Comparison of ENCODE assay signal across 8 mouse cellular contexts in genomic region chr5:115489699-115490637, GRCm38 (mm10). TPM values are rescaled to one million over a fixed set of nuclear protein-coding genes. Genes with fewer than 3 reads are reported as not detected.
DNase-seq lines count a peak whose midpoint lies in the region; ATAC-seq and TF ChIP-seq lines count a peak whose summit lies in the region.

No protein-coding gene starts in this region.

- TF ChIP-seq CTCF in E14TG2a.4 (conservative IDR thresholded peaks at IDR 0.05; ENCODE audit: low read length): no peak
- TF ChIP-seq CTCF in liver, postnatal 0 days (IDR thresholded peaks at IDR 0.05; ENCODE audit: low read depth): no peak

- no peaks in the 10 kb centered on the region for H3K36me3 ChIP-seq in E14TG2a.4 (ENCODE audit: insufficient read depth, low read length)
- H3K36me3 ChIP-seq in forebrain, embryonic 12.5 days (replicated peaks): no peaks in the 10 kb centered on the region
- H3K36me3 ChIP-seq in liver, postnatal 0 days (replicated peaks; ENCODE audit: insufficient read depth, low read length): no peaks in the 10 kb centered on the region
- H3K36me3 ChIP-seq in neural tube, embryonic 14.5 days (ENCODE audit: control insufficient read depth, insufficient read depth, low read length): no peaks in the 10 kb centered on the region

- peak overlapping the region; percentile 80 for H3K9ac ChIP-seq in forebrain, embryonic 12.5 days
- peak overlapping the region; percentile 94 for H3K9ac ChIP-seq in liver, postnatal 0 days (replicated peaks)
- H3K9ac ChIP-seq in neural tube, embryonic 14.5 days (replicated peaks; ENCODE audit: low read depth, low read length): peak overlapping the region; percentile 75

- TF ChIP-seq EP300 in liver, postnatal 0 days (IDR thresholded peaks at IDR 0.05; ENCODE audit: low read depth): peak; percentile 52

- WGBS in forebrain, embryonic 12.5 days: under 1% methylated on average over 50 of the region's 50 CpGs
- under 1% methylated on average over 50 of the region's 50 CpGs for WGBS in large intestine, adult 2 months
- WGBS in liver, postnatal 0 days (ENCODE audit: insufficient replicate concordance): under 1% methylated on average over 50 of the region's 50 CpGs
- under 1% methylated on average over 50 of the region's 50 CpGs for WGBS in neural tube, embryonic 14.5 days

- peak; percentile 86 for ATAC-seq in forebrain, embryonic 12.5 days (ENCODE audit: low FRiP score)
- peak; percentile 82 for ATAC-seq in liver, postnatal 0 days
- peak; percentile 77 for ATAC-seq in neural tube, embryonic 14.5 days (ENCODE audit: low read depth)

- no peaks in the 10 kb centered on the region for H3K9me3 ChIP-seq in E14TG2a.4 (ENCODE audit: low read length)
- H3K9me3 ChIP-seq in forebrain, embryonic 12.5 days: no peaks in the 10 kb centered on the region
- H3K9me3 ChIP-seq in liver, postnatal 0 days (ENCODE audit: low read length): no peaks in the 10 kb centered on the region
- no peaks in the 10 kb centered on the region for H3K9me3 ChIP-seq in neural tube, embryonic 14.5 days (ENCODE audit: control insufficient read depth, low read length)

- peaks cover 2% of the 10 kb centered on the region for H3K27me3 ChIP-seq in E14TG2a.4 (ENCODE audit: insufficient read depth, low read length)
- H3K27me3 ChIP-seq in forebrain, embryonic 12.5 days: peaks cover 4% of the 10 kb centered on the region; the same call in 1 of the 2 replicates
- H3K27me3 ChIP-seq in liver, postnatal 0 days (ENCODE audit: insufficient read depth, low read length): no peaks in the 10 kb centered on the region
- no peaks in the 10 kb centered on the region for H3K27me3 ChIP-seq in neural tube, embryonic 14.5 days (ENCODE audit: control insufficient read depth, insufficient read depth, low read length)

- peak overlapping the region; percentile 100 for H3K27ac ChIP-seq in forebrain, embryonic 12.5 days
- peak overlapping the region; percentile 100 for H3K27ac ChIP-seq in liver, postnatal 0 days (ENCODE audit: low read depth)
- H3K27ac ChIP-seq in neural tube, embryonic 14.5 days (ENCODE audit: low read depth, low read length): peak overlapping the region; percentile 100

- intact Hi-C loops in heart, postnatal 10 days (cut with DNase I): no loop called here

- H3K4me3 ChIP-seq in E14TG2a.4 (replicated peaks; ENCODE audit: low read length): peak overlapping the region; percentile 37
- H3K4me3 ChIP-seq in forebrain, embryonic 12.5 days (replicated peaks): peak overlapping the region; percentile 36
- peak overlapping the region; percentile 42 for H3K4me3 ChIP-seq in liver, postnatal 0 days (ENCODE audit: low read depth, low read length)
- peak overlapping the region; percentile 28 for H3K4me3 ChIP-seq in neural tube, embryonic 14.5 days (ENCODE audit: low read depth, low read length)

- H3K4me2 ChIP-seq in forebrain, embryonic 12.5 days: peak overlapping the region; percentile 73
- peak overlapping the region; percentile 77 for H3K4me2 ChIP-seq in liver, postnatal 0 days (ENCODE audit: low read depth, low read length)
- H3K4me2 ChIP-seq in neural tube, embryonic 14.5 days (ENCODE audit: low read depth, low read length): peak overlapping the region; percentile 69

- DNase-seq in c-Kit-positive CD71-positive TER-119-negative erythroid progenitor cells, embryonic 14.5 days (ENCODE audit: low read depth): peak; percentile 90
- DNase-seq in heart, postnatal 10 days: peak; percentile 92 to 93
- peak; percentile 78 for DNase-seq in large intestine, adult 2 months (ENCODE audit: low read depth, low spot score)
- peak; percentile 91 for DNase-seq in liver, postnatal 0 days
- DNase-seq in testis, postnatal 10 days (ENCODE audit: low spot score): peak; percentile 86

- H3K4me1 ChIP-seq in E14TG2a.4 (replicated peaks; ENCODE audit: low read depth, low read length): peaks cover 67% of the 10 kb centered on the region
- peaks cover 29% of the 10 kb centered on the region for H3K4me1 ChIP-seq in forebrain, embryonic 12.5 days
- H3K4me1 ChIP-seq in liver, postnatal 0 days (ENCODE audit: insufficient read depth): peaks cover 28% of the 10 kb centered on the region
- H3K4me1 ChIP-seq in neural tube, embryonic 14.5 days (ENCODE audit: control insufficient read depth, insufficient read depth, low read length): peaks cover 15% of the 10 kb centered on the region

RNA-seq across cellular contexts. Expression of gene Sirt4, which starts 5.4 kb away (rescaled TPM):
- polyA plus RNA-seq in forebrain, embryonic 12.5 days (2016; fragmentation: Nextera tagmentation; extraction: Ambion mirVana): 20.0 and 23.2 TPM in 2 replicates
- total RNA-seq in heart, postnatal 10 days (2021): 10 to 100 TPM; 14.3 to 20.2 TPM
- 17.3 and 24.2 TPM in 2 replicates for polyA plus RNA-seq in large intestine, adult 2 months (2012; rRNA removed)
- polyA plus RNA-seq in liver, postnatal 0 days (2015; fragmentation: Nextera tagmentation; extraction: Ambion mirVana): 3.5 and 3.9 TPM in 2 replicates
- 26.0 and 32.6 TPM in 2 replicates for polyA plus RNA-seq in neural tube, embryonic 14.5 days (2014; fragmentation: Nextera tagmentation; extraction: Ambion mirVana)

RNA-seq across cellular contexts. Expression of gene Pxn, which starts 16.5 kb away (rescaled TPM):
- polyA plus RNA-seq in forebrain, embryonic 12.5 days (2016; fragmentation: Nextera tagmentation; extraction: Ambion mirVana): 24.6 and 25.3 TPM in 2 replicates
- total RNA-seq in heart, postnatal 10 days (2021): 10 to 100 TPM; 58.9 to 64.7 TPM
- 76.8 and 135 TPM in 2 replicates for polyA plus RNA-seq in large intestine, adult 2 months (2012; rRNA removed)
- polyA plus RNA-seq in liver, postnatal 0 days (2015; fragmentation: Nextera tagmentation; extraction: Ambion mirVana): 14.9 and 16.3 TPM in 2 replicates
- 8.5 and 11.1 TPM in 2 replicates for polyA plus RNA-seq in neural tube, embryonic 14.5 days (2014; fragmentation: Nextera tagmentation; extraction: Ambion mirVana)

RNA-seq across cellular contexts. Expression of gene Pla2g1b, which starts 23.9 kb away (rescaled TPM):
- polyA plus RNA-seq in forebrain, embryonic 12.5 days (2016; fragmentation: Nextera tagmentation; extraction: Ambion mirVana): not detected in 2 replicates
- total RNA-seq in heart, postnatal 10 days (2021): not detected
- 1.2 and 7.7 TPM in 2 replicates for polyA plus RNA-seq in large intestine, adult 2 months (2012; rRNA removed)
- not detected in 2 replicates for polyA plus RNA-seq in liver, postnatal 0 days (2015; fragmentation: Nextera tagmentation; extraction: Ambion mirVana)
- polyA plus RNA-seq in neural tube, embryonic 14.5 days (2014; fragmentation: Nextera tagmentation; extraction: Ambion mirVana): 0.58 TPM in 1 of 2 replicates, not detected in the other

Comparison
In these comparisons a context has a peak if more than half of its experiments do, and no peak if none do; other contexts are left out.
1. Peak in every context shown above with its lines: DNase-seq, ATAC-seq, H3K4me3 ChIP-seq and H3K27ac ChIP-seq.